Mouse (Mus musculus): Measurements from ENCODE around the gene Tatdn3. TPM values are rescaled to one million over a fixed set of nuclear protein-coding genes. Genes with fewer than 3 reads are reported as not detected.

Tatdn3 gene
- polyA plus RNA-seq, 1 experiment from 2014 or later, result 12.4 TPM

- Histone ChIP-seq H3K27me3 (replicated peaks; ENCODE audit: low read depth, poor library complexity, severe bottlenecking) (no peaks in the 10 kb centered on the region), H3K9me3 (no peaks in the 10 kb centered on the region), H3K27ac (replicated peaks) (no peak overlapping the region), H3K4me1 (no peaks in the 10 kb centered on the region), H3K36me3 (replicated peaks) (peaks cover 100% of the 10 kb centered on the region), H3K4me3 (no peak overlapping the region)
- DNase-seq (ENCODE audit: low spot score), result no peak
- WGBS, result 92% methylated on average over 6 of the region's 6 CpGs
These were observed 8.9 kb upstream of the Tatdn3 start for GRCm38 (mm10) chr1:191071613-191072012.

- Histone ChIP-seq H3K4me1 (no peaks in the 10 kb centered on the region), H3K36me3 (replicated peaks) (peaks cover 100% of the 10 kb centered on the region), H3K27me3 (replicated peaks; ENCODE audit: low read depth, poor library complexity, severe bottlenecking) (no peaks in the 10 kb centered on the region), H3K9me3 (no peaks in the 10 kb centered on the region), H3K27ac (replicated peaks) (no peak overlapping the region), H3K4me3 (no peak overlapping the region)
- DNase-seq (ENCODE audit: low spot score), result no peak
- 89% methylated on average over 4 of the region's 4 CpGs for WGBS
These were observed 7.5 kb upstream of the Tatdn3 start for GRCm38 (mm10) chr1:191070259-191070658.

DNA sequence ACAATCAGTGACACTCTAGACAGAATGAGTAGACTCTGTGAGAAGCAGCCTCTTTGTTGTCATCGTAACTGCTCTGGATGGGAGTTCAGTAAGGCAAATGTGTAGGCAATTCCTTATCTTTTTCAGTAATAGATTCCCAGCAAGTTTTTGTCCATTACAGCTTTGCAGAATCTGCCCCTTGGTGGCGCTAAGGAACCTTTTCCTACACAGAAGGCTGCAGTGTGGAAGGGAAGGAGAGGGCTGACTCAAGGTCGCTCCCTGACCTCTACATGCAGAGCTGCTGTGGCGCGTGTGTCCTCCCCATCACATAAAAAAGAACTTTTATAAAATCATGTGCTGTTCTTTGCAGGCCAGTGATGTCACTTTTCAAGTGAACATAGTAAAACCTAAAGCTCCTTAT is 5.6 kb upstream of the Tatdn3 start:
- no peaks in the 10 kb centered on the region for H3K9me3 ChIP-seq
- no peak overlapping the region for H3K27ac ChIP-seq (replicated peaks)
- 85% methylated on average over 5 of the region's 5 CpGs for WGBS
- H3K4me3 ChIP-seq, result no peak overlapping the region
- DNase-seq (ENCODE audit: low spot score), result no peak
- H3K4me1 ChIP-seq, result peaks cover 9% of the 10 kb centered on the region
- H3K36me3 ChIP-seq (replicated peaks), result peaks cover 87% of the 10 kb centered on the region
- H3K27me3 ChIP-seq (replicated peaks; ENCODE audit: low read depth, poor library complexity, severe bottlenecking), result no peaks in the 10 kb centered on the region

- Histone ChIP-seq H3K9me3 (no peaks in the 10 kb centered on the region), H3K27me3 (replicated peaks; ENCODE audit: low read depth, poor library complexity, severe bottlenecking) (peaks cover 7% of the 10 kb centered on the region; the same call in 1 of the 2 replicates), H3K4me3 (no peak overlapping the region), H3K27ac (replicated peaks) (no peak overlapping the region), H3K4me1 (peaks cover 17% of the 10 kb centered on the region), H3K36me3 (replicated peaks) (peaks cover 56% of the 10 kb centered on the region)
- WGBS, result 83% methylated on average over 4 of the region's 4 CpGs
- DNase-seq (ENCODE audit: low spot score), result no peak
These were observed 2.5 kb upstream of the Tatdn3 start for GRCm38 (mm10) chr1:191065188-191065587.

GRCm38 (mm10) chr1:191064535-191064934 is 1.8 kb upstream of the Tatdn3 start:
- Histone ChIP-seq H3K27me3 (replicated peaks; ENCODE audit: low read depth, poor library complexity, severe bottlenecking) (peaks cover 7% of the 10 kb centered on the region; the same call in 1 of the 2 replicates), H3K4me3 (no peak overlapping the region), H3K9me3 (no peaks in the 10 kb centered on the region), H3K36me3 (replicated peaks) (peaks cover 49% of the 10 kb centered on the region), H3K4me1 (peaks cover 17% of the 10 kb centered on the region), H3K27ac (replicated peaks) (no peak overlapping the region)
- no peak for DNase-seq (ENCODE audit: low spot score)
- WGBS, result 90% methylated on average over 2 of the region's 2 CpGs

DNA sequence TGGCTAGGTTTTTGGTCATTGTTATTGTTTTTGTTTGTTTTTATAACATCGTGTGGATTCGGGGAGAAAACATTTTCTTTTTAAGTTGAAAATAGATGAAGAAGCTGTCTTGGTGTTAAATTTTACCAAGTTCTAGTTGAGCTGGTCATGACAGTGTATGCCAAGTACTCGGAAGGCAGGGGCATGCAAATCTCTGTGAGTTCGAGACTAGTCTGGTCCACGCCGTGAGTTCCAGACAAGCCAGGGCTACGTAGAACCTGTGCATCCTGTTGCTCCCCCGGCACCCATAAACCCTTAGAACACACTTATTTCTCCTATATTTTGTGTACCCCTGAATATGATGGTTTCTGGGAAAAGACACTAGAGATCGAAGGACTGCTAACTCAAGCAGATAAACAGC is 968 bp upstream of the Tatdn3 start:
- Histone ChIP-seq H3K27me3 (replicated peaks; ENCODE audit: low read depth, poor library complexity, severe bottlenecking) (peaks cover 7% of the 10 kb centered on the region; the same call in 1 of the 2 replicates), H3K4me3 (peak overlapping the region; percentile 71), H3K4me1 (peaks cover 17% of the 10 kb centered on the region), H3K36me3 (replicated peaks) (peaks cover 41% of the 10 kb centered on the region), H3K9me3 (no peaks in the 10 kb centered on the region), H3K27ac (replicated peaks) (peak overlapping the region; percentile 94; the same call in 1 of the 2 replicates)
- 60% methylated on average over 9 of the region's 9 CpGs for WGBS
- no peak for DNase-seq (ENCODE audit: low spot score)

DNA sequence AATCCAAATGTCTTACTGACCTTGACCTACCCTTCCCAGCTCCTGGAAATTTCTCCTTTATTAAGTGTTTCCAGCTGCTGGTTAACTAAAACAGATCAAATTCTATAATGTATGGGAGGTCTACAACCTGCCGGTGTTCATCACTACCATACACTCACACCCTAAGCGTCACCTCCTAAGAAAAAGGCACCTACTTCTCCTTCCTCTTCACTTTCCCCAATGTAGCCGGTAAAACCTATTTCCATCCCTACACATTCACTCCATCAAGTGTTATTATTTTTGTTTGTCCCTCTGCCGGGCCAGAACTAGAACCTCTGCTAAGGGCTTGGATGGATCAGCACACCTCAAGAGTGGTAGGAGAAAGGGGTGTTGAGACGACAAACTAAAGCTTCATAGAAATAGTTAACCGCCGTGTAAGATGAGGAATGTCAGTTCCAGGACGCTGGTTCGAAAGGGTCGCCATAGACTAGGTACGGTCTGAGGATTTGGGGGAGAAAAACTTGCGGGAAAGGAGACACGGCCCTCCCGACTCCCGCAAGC is 421 bp downstream of the Tatdn3 start:
- H3K36me3 ChIP-seq (replicated peaks), result peaks cover 27% of the 10 kb centered on the region
- no peaks in the 10 kb centered on the region for H3K9me3 ChIP-seq
- H3K27ac ChIP-seq (replicated peaks), result peak overlapping the region; percentile 94
- peaks cover 7% of the 10 kb centered on the region; the same call in 1 of the 2 replicates for H3K27me3 ChIP-seq (replicated peaks; ENCODE audit: low read depth, poor library complexity, severe bottlenecking)
- peak overlapping the region; percentile 71 for H3K4me3 ChIP-seq
- no peak for DNase-seq (ENCODE audit: low spot score)
- peaks cover 17% of the 10 kb centered on the region for H3K4me1 ChIP-seq
- 5% methylated on average over 15 of the region's 15 CpGs for WGBS

DNA sequence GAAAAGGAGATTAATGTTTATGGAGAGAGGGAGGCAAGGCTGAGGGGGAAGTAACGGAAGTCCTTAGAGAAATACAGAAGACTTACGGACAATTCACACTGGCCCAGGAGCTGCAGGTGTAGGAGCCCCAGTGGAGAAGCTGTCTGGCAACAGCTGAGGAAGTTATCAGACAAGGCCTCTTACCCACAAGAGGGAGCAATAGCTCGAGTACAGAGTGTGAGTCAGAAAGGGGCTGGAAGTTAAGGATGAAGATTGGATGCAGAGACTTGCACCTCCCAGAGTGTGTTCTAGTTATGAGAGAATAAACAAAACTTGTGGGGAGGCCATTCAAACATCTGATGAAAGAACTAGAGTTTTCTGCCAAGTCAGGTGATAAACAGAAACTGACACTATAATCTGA is 5.3 kb downstream of the Tatdn3 start:
- no peak for DNase-seq (ENCODE audit: low spot score)
- 71% methylated on average over 3 of the region's 3 CpGs for WGBS
- Histone ChIP-seq H3K9me3 (no peaks in the 10 kb centered on the region), H3K27me3 (replicated peaks; ENCODE audit: low read depth, poor library complexity, severe bottlenecking) (peaks cover 7% of the 10 kb centered on the region; the same call in 1 of the 2 replicates), H3K27ac (replicated peaks) (no peak overlapping the region), H3K4me1 (peaks cover 8% of the 10 kb centered on the region), H3K4me3 (no peak overlapping the region), H3K36me3 (replicated peaks) (no peaks in the 10 kb centered on the region)

GRCm38 (mm10) chr1:191055533-191055873 is 7.2 kb downstream of the Tatdn3 start:
- no peak overlapping the region for H3K4me3 ChIP-seq
- no peaks in the 10 kb centered on the region; the same call in 1 of the 2 replicates for H3K36me3 ChIP-seq (replicated peaks)
- DNase-seq (ENCODE audit: low spot score), result no peak
- no peak overlapping the region for H3K27ac ChIP-seq (replicated peaks)
- 72% methylated on average over 2 of the region's 2 CpGs for WGBS
- H3K4me1 ChIP-seq, result no peaks in the 10 kb centered on the region
- 0 out of 2 replicates have a peak, but pooled peaks cover under 1% of the 10 kb centered on the region for H3K27me3 ChIP-seq (replicated peaks; ENCODE audit: low read depth, poor library complexity, severe bottlenecking)
- H3K9me3 ChIP-seq, result no peaks in the 10 kb centered on the region

GRCm38 (mm10) chr1:191054870-191055532 is 7.7 kb downstream of the Tatdn3 start:
- Histone ChIP-seq H3K4me3 (no peak overlapping the region), H3K27ac (replicated peaks) (no peak overlapping the region; the same call in 1 of the 2 replicates), H3K27me3 (replicated peaks; ENCODE audit: low read depth, poor library complexity, severe bottlenecking) (no peaks in the 10 kb centered on the region), H3K4me1 (no peaks in the 10 kb centered on the region), H3K36me3 (replicated peaks) (no peaks in the 10 kb centered on the region; the same call in 1 of the 2 replicates), H3K9me3 (no peaks in the 10 kb centered on the region)
- no peak for DNase-seq (ENCODE audit: low spot score)
- 72% methylated on average over 8 of the region's 8 CpGs for WGBS

GRCm38 (mm10) chr1:191053555-191053954 is 9.2 kb downstream of the Tatdn3 start:
- Histone ChIP-seq H3K36me3 (replicated peaks) (no peaks in the 10 kb centered on the region; the same call in 1 of the 2 replicates), H3K4me1 (no peaks in the 10 kb centered on the region), H3K4me3 (no peak overlapping the region), H3K27ac (replicated peaks) (no peak overlapping the region), H3K27me3 (replicated peaks; ENCODE audit: low read depth, poor library complexity, severe bottlenecking) (no peaks in the 10 kb centered on the region), H3K9me3 (no peaks in the 10 kb centered on the region)
- WGBS, result 92% methylated on average over 3 of the region's 3 CpGs
- no peak for DNase-seq (ENCODE audit: low spot score)

DNA sequence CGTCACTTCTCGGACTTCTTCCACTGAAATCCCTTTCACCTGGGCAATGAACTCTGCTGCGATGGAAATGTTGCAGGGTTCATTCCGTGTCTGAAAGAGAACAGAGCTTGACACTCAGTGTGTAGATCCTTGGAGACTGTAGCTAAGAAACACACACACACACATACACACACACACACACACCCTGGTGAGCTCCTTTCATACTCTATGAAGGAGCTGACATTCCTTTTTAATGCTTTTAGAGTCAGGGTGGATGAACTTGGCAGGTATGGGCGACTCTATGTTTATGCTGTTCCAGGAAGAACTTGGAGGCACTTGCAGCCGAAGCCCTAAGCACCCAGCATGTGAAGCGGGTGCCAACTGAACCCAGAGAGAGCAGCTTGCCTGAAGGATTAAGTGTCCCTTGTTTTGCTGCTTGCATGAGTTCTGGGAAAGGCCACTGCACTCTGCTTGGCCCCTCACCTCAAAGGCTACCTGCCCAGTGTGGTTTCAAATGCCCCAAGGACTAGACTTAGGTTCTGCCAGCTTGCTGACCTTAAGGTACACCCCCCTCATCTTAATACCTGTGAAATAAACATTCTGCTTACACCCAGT is 16.4 kb downstream of the Tatdn3 start:
- H3K9me3 ChIP-seq, result no peaks in the 10 kb centered on the region
- H3K4me1 ChIP-seq, result no peaks in the 10 kb centered on the region
- H3K4me3 ChIP-seq, result no peak overlapping the region
- no peaks in the 10 kb centered on the region for H3K27me3 ChIP-seq (replicated peaks; ENCODE audit: low read depth, poor library complexity, severe bottlenecking)
- no peak for DNase-seq (ENCODE audit: low spot score)
- WGBS, result 76% methylated on average over 7 of the region's 7 CpGs
- no peaks in the 10 kb centered on the region; the same call in 1 of the 2 replicates for H3K36me3 ChIP-seq (replicated peaks)
- H3K27ac ChIP-seq (replicated peaks), result no peak overlapping the region

DNA sequence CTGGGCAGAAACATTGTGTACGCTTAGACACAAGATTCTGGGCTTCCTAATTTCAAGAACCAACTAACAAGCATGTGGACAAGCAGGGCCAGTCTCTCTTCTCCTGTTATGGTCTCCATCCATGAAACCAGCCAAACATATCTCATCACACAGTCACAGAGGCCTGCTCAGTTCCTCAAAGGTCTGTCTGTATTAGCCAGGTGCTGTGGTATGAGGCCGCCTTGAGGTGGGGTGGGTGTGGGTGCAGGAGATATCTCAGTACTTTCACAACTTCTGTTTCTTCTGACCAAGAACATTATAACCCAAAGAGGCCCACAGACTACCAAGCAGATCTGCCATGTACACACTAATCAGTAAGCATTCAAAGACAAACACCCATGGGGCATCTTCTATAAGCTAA is 17.5 kb downstream of the Tatdn3 start:
- Histone ChIP-seq H3K27ac (replicated peaks) (no peak overlapping the region), H3K4me3 (no peak overlapping the region), H3K36me3 (replicated peaks) (no peaks in the 10 kb centered on the region), H3K9me3 (no peaks in the 10 kb centered on the region), H3K4me1 (no peaks in the 10 kb centered on the region), H3K27me3 (replicated peaks; ENCODE audit: low read depth, poor library complexity, severe bottlenecking) (no peaks in the 10 kb centered on the region)
- WGBS, result 89% methylated on average over 2 of the region's 2 CpGs
- no peak for DNase-seq (ENCODE audit: low spot score)

Measured in embryonic facial prominence, embryonic 10.5 days (tissue).